Mouse (Mus musculus) urinary bladder, postnatal 4 days (tissue): ENCODE data around the gene Klhl21.

Source experiments
- DNase-seq, 2 experiments: peaks; one replicate each; pipeline ENCODE4 v3.0.0; 2021 to 2022; ENCODE audit warnings: low spot score in 2 of 2

Gene Klhl21

GRCm38 (mm10) chr4:152008622-152009075, at the start of gene Klhl21:
TSS of gene Klhl21 (plus strand) at chr4:152008803.
- peak; percentile 93 to 96 for DNase-seq

- no peak for DNase-seq
Measured at GRCm38 (mm10) chr4:151959849-151960512, 48.6 kb upstream of the Klhl21 start.

- DNase-seq: no peak
Measured at GRCm38 (mm10) chr4:151960513-151960854, 48.1 kb upstream of the Klhl21 start.

GRCm38 (mm10) chr4:151962817-151963216, 45.8 kb upstream of the Klhl21 start:
- no peak for DNase-seq

GRCm38 (mm10) chr4:151968204-151968921, 40.2 kb upstream of the Klhl21 start:
- no peak for DNase-seq

GRCm38 (mm10) chr4:151972221-151972967, 36.2 kb upstream of the Klhl21 start:
- no peak for DNase-seq

GRCm38 (mm10) chr4:151975441-151975840, 33.2 kb upstream of the Klhl21 start:
- DNase-seq: no peak

GRCm38 (mm10) chr4:151977748-151978147, 30.9 kb upstream of the Klhl21 start:
- DNase-seq: peak; percentile 68 to 86

- no peak for DNase-seq
Measured at GRCm38 (mm10) chr4:151980699-151981098, 27.9 kb upstream of the Klhl21 start.

- peak; percentile 72 to 87 for DNase-seq
Measured at GRCm38 (mm10) chr4:151981363-151981762, 27.2 kb upstream of the Klhl21 start.

- no peak for DNase-seq
Measured at GRCm38 (mm10) chr4:151983043-151983442, 25.6 kb upstream of the Klhl21 start.

GRCm38 (mm10) chr4:151983560-151983959, 25.0 kb upstream of the Klhl21 start:
- no peak for DNase-seq

- no peak for DNase-seq
Measured at GRCm38 (mm10) chr4:151985886-151986285, 22.7 kb upstream of the Klhl21 start.

- no peak for DNase-seq
Measured at GRCm38 (mm10) chr4:151986650-151987049, 22.0 kb upstream of the Klhl21 start.

- DNase-seq: no peak
Measured at GRCm38 (mm10) chr4:151988014-151988341, 20.6 kb upstream of the Klhl21 start.

- DNase-seq: peak; percentile 80 to 82
Measured at GRCm38 (mm10) chr4:151988342-151989109, 20.1 kb upstream of the Klhl21 start, which contains the start of gene Thap3. TSS of gene Thap3 (minus strand) at chr4:151988997.

GRCm38 (mm10) chr4:151989110-151989488, 19.5 kb upstream of the Klhl21 start:
- no peak for DNase-seq

- DNase-seq: no peak
Measured at GRCm38 (mm10) chr4:151992091-151992490, 16.5 kb upstream of the Klhl21 start.

- DNase-seq: no peak
Measured at GRCm38 (mm10) chr4:151993035-151993434, 15.6 kb upstream of the Klhl21 start.

GRCm38 (mm10) chr4:151994228-151995171, 14.1 kb upstream of the Klhl21 start:
- DNase-seq: no peak
